In the genomic region with DNA sequence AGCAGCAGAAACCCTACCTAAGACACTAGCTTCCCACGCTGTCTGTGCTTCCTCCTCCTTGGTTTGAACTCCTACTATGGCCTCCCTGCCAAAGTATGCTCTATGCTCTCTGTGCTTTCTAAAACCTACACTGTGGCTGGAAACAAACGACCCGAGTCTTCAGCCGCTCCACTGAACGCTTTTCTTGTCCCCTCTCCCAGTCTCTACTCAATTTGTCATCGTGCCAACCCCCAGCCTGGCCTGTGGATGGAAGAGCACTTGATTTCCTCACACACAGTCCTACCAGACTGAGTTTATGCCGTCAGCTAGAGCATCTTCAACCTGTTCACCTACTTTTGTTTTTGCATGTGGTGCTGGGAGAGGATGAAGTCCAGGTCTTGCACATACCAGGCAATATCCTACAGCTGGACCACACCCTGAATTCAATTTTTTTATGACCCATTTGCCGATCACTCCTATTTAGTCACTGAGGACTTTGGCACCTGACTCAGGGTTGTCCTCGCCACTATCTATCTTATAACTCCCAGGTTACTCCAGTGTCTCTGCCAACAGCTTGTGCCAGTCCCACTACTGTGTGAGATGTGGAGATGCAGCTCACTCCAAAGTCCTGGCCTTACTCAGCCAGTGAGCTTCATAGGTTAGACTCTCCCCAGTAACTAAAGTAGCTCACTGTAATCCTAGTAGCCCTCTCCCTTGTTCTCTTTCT, we compare ENCODE assay signal across 20 mouse cellular contexts. TPM values are rescaled to one million over a fixed set of nuclear protein-coding genes. Genes with fewer than 3 reads are reported as not detected.
DNase-seq lines count a peak whose midpoint lies in the region; ATAC-seq and TF ChIP-seq lines count a peak whose summit lies in the region.
"Had no signal": no experiment of that assay in that cellular context is flagged by ENCODE, and none has a peak within 500 bp of the region (broad histone marks: within the 10 kb centered on the region; RNA-seq: fewer than 3 reads in every experiment).

No protein-coding gene starts in this region.

- no peak overlapping the region for H3K4me2 ChIP-seq in heart, embryonic 13.5 days
- no peak overlapping the region for H3K4me2 ChIP-seq in stomach, postnatal 0 days (replicated peaks; ENCODE audit: low read depth)
- H3K4me2 ChIP-seq: neural tube, embryonic 13.5 days had no signal

- H3K9ac ChIP-seq in heart, embryonic 13.5 days, result no peak overlapping the region
- H3K9ac ChIP-seq in heart, adult 2 months (ENCODE audit: low read depth, low read length), result no peak overlapping the region
- H3K9ac ChIP-seq in stomach, postnatal 0 days (ENCODE audit: low read length), result no peak overlapping the region
- H3K9ac ChIP-seq: forebrain, postnatal 0 days; neural tube, embryonic 13.5 days had no signal

- H3K79me2 ChIP-seq in heart, adult 2 months (replicated peaks; ENCODE audit: control insufficient read depth, insufficient read depth, low read length), result no peaks in the 10 kb centered on the region

- intact Hi-C loops in heart, adult 2 months (cut with DNase I), result loop anchor here (10.0 kb wide), 1 partner anchor 321 kb away; no protein-coding TSS in a partner anchor

- no peak for DNase-seq in heart, adult 2 months
- DNase-seq in layer of hippocampus, adult 2 months (ENCODE audit: low spot score in 2 of 2), result no peak
- DNase-seq in layer of hippocampus, adult 9-11 months, result no peak
- DNase-seq in right cerebral cortex, postnatal 4 days, result peak; percentile 33
- no peak for DNase-seq in right cerebral cortex, adult 2 months (ENCODE audit: low spot score in 2 of 2)
- peak; percentile 39 for DNase-seq in stomach, postnatal 0 days (ENCODE audit: low spot score)
- no peak for DNase-seq in retina, postnatal 1 day
- DNase-seq: B cell, adult 2 months; forebrain, postnatal 0 days; gastrocnemius, postnatal 10 days; kidney, postnatal 14 days; lung, adult 2 months; spleen, adult 18-20 months; thymus, postnatal 14 days had no signal

- H3K4me1 ChIP-seq in heart, embryonic 13.5 days, result peaks cover 66% of the 10 kb centered on the region
- H3K4me1 ChIP-seq in heart, adult 2 months (ENCODE audit: control insufficient read depth, insufficient read depth, low read length), result peaks cover 19% of the 10 kb centered on the region
- no peaks in the 10 kb centered on the region; the same call in none of the 2 replicates for H3K4me1 ChIP-seq in stomach, postnatal 0 days (replicated peaks; ENCODE audit: control insufficient read depth, insufficient read depth)

- H3K36me3 ChIP-seq in heart, embryonic 13.5 days, result no peaks in the 10 kb centered on the region
- H3K36me3 ChIP-seq in heart, adult 2 months (ENCODE audit: control insufficient read depth, insufficient read depth, low read length), result peaks cover 4% of the 10 kb centered on the region; the same call in 1 of the 2 replicates
- H3K36me3 ChIP-seq in stomach, postnatal 0 days (ENCODE audit: control insufficient read depth, insufficient read depth, low read length), result no peaks in the 10 kb centered on the region
- H3K36me3 ChIP-seq: limb, embryonic 10.5 days; neural tube, embryonic 13.5 days had no signal

- H3K27ac ChIP-seq in heart, embryonic 13.5 days (replicated peaks), result peak overlapping the region; percentile 60; the same call in 1 of the 2 replicates
- H3K27ac ChIP-seq in heart, adult 2 months, result no peak overlapping the region
- H3K27ac ChIP-seq in layer of hippocampus, adult 2 months, result peak overlapping the region; percentile 29; the same call in 1 of the 2 replicates
- H3K27ac ChIP-seq in stomach, postnatal 0 days (replicated peaks), result peak overlapping the region; percentile 53; the same call in 1 of the 2 replicates
- H3K27ac ChIP-seq: limb, embryonic 10.5 days; neural tube, embryonic 13.5 days had no signal

- H3K9me3 ChIP-seq in heart, embryonic 13.5 days, result no peaks in the 10 kb centered on the region
- H3K9me3 ChIP-seq in stomach, postnatal 0 days (ENCODE audit: control insufficient read depth, low read length), result no peaks in the 10 kb centered on the region
- H3K9me3 ChIP-seq: limb, embryonic 10.5 days; megakaryocyte, embryonic 14.5 days; neural tube, embryonic 13.5 days had no signal

- no peak for ATAC-seq in heart, embryonic 13.5 days (ENCODE audit: extremely low read depth, insufficient number of reproducible peaks, low FRiP score, low TSS enrichment)
- ATAC-seq in stomach, postnatal 0 days (ENCODE audit: low FRiP score, low TSS enrichment), result peak; percentile 48
- ATAC-seq: forebrain, postnatal 0 days; hindbrain, embryonic 16.5 days had no signal

- no peak overlapping the region for H3K4me3 ChIP-seq in heart, embryonic 13.5 days
- H3K4me3 ChIP-seq in heart, adult 2 months, result no peak overlapping the region
- no peak overlapping the region for H3K4me3 ChIP-seq in layer of hippocampus, adult 2 months
- no peak overlapping the region for H3K4me3 ChIP-seq in stomach, postnatal 0 days (ENCODE audit: low read depth, low read length)
- H3K4me3 ChIP-seq: erythroblast, embryonic 14.5 days; limb, embryonic 10.5 days; megakaryocyte, embryonic 14.5 days; neural tube, embryonic 13.5 days had no signal

- TF ChIP-seq POLR2A in heart, adult 2 months (IDR thresholded peaks at IDR 0.05; ENCODE audit: insufficient read depth, low read depth, low read length), result no peak

- 72% methylated on average over 9 of the region's 9 CpGs for WGBS in heart, embryonic 13.5 days
- 59% methylated on average over 9 of the region's 9 CpGs for WGBS in heart, adult 2 months
- 65% methylated on average over 9 of the region's 9 CpGs for WGBS in stomach, postnatal 0 days

- TF ChIP-seq CTCF in heart, adult 2 months (IDR thresholded peaks at IDR 0.05), result no peak
- TF ChIP-seq CTCF in layer of hippocampus, adult 2 months (conservative IDR thresholded peaks at IDR 0.05), result no peak
- TF ChIP-seq CTCF in stomach, postnatal 0 days (IDR thresholded peaks at IDR 0.05; ENCODE audit: low read depth), result no peak

- no peaks in the 10 kb centered on the region for H3K27me3 ChIP-seq in heart, embryonic 13.5 days (replicated peaks)
- no peaks in the 10 kb centered on the region for H3K27me3 ChIP-seq in heart, adult 2 months (ENCODE audit: control insufficient read depth, insufficient read depth, low read length)
- H3K27me3 ChIP-seq in stomach, postnatal 0 days (ENCODE audit: control insufficient read depth, insufficient read depth, low read length), result no peaks in the 10 kb centered on the region
- H3K27me3 ChIP-seq: megakaryocyte, embryonic 14.5 days; neural tube, embryonic 13.5 days had no signal

- TF ChIP-seq EP300 in heart, adult 2 months (IDR thresholded peaks at IDR 0.05; ENCODE audit: insufficient read depth, low read depth, low read length), result no peak
- TF ChIP-seq EP300 in stomach, postnatal 0 days (optimal IDR thresholded peaks at IDR 0.05), result no peak

RNA-seq across cellular contexts. Expression of a gene that starts 0.9 kb away (rescaled TPM):
- 414 and 475 TPM in 2 replicates for polyA plus RNA-seq in heart, embryonic 13.5 days (2015; fragmentation: Nextera tagmentation; extraction: Ambion mirVana)
- total RNA-seq in heart, adult 2 months (2021), result 100 to 1,000 TPM; 441 to 506 TPM
- polyA plus RNA-seq in heart, adult 2 months (2012; rRNA removed), result 228 and 349 TPM in 2 replicates
- 100 to 1,000 TPM; 223 to 230 TPM for total RNA-seq in layer of hippocampus, adult 2 months (2021)
- 276 and 279 TPM in 2 replicates for polyA plus RNA-seq in stomach, postnatal 0 days (2015; fragmentation: Nextera tagmentation; extraction: Ambion mirVana)

RNA-seq across cellular contexts. Expression of a gene that starts 22.8 kb away (rescaled TPM):
- 36.7 and 44.7 TPM in 2 replicates for polyA plus RNA-seq in heart, embryonic 13.5 days (2015; fragmentation: Nextera tagmentation; extraction: Ambion mirVana)
- 1 to 10 TPM; 5.6 to 8.3 TPM for total RNA-seq in heart, adult 2 months (2021)
- 6.6 and 10.2 TPM in 2 replicates for polyA plus RNA-seq in heart, adult 2 months (2012; rRNA removed)
- total RNA-seq in layer of hippocampus, adult 2 months (2021), result 10 to 100 TPM; 25.4 to 27.5 TPM
- polyA plus RNA-seq in stomach, postnatal 0 days (2015; fragmentation: Nextera tagmentation; extraction: Ambion mirVana), result 39.2 and 45.8 TPM in 2 replicates

Comparison
In these comparisons a context has a peak if more than half of its experiments do, and no peak if none do; other contexts are left out.
1. DNase-seq: peak in right cerebral cortex, postnatal 4 days (single experiment) and stomach, postnatal 0 days (single experiment); none in heart, adult 2 months (0 of 2), layer of hippocampus, adult 2 months (0 of 2), layer of hippocampus, adult 9-11 months (single experiment), right cerebral cortex, adult 2 months (0 of 2) and retina, postnatal 1 day (single experiment).